Comparison of ENCODE assay signal across 8 mouse cellular contexts in genomic region chr2:174075673-174076432, GRCm38 (mm10). TPM values are rescaled to one million over a fixed set of nuclear protein-coding genes. Genes with fewer than 3 reads are reported as not detected.
DNase-seq lines count a peak whose midpoint lies in the region; ATAC-seq lines count a peak whose summit lies in the region.

TSS of gene Stx16 (plus strand) at chr2:174076308.

- peak; percentile 74 for ATAC-seq in inflammation-experienced regulatory T-cells, adult 6 months
- peak; percentile 87 for ATAC-seq in megakaryocyte-erythroid progenitor cell, adult 5-6 weeks (replicated peaks; ENCODE audit: low FRiP score, low TSS enrichment, poor library complexity, severe bottlenecking)

- intact Hi-C loops in gastrocnemius, postnatal 14 days (cut with DNase I; ENCODE audit: low total_unique reads): no loop called here
- intact Hi-C loops in left cerebral cortex, postnatal 10 days (cut with DNase I): loop anchor here (2.0 to 5.0 kb wide), 2 partner anchors 219 to 489 kb away; no protein-coding TSS in a partner anchor

- DNase-seq in adrenal gland, adult (ENCODE audit: inconsistent age in 2 of 2, low spot score in 1 of 2): peak; percentile 96 to 100
- DNase-seq in embryo, embryonic 10.5 days (ENCODE audit: low spot score): peak; percentile 94
- peak; percentile 93 for DNase-seq in gastrocnemius, postnatal 14 days
- DNase-seq in left cerebral cortex, postnatal 10 days (ENCODE audit: extremely low spot score in 1 of 2, low spot score in 2 of 2): peak; percentile 81 to 94
- DNase-seq in right cerebral cortex, postnatal 25 days: peak; percentile 90
- DNase-seq in urinary bladder, postnatal 4 days (ENCODE audit: low spot score in 2 of 2): peak; percentile 94 to 96

RNA-seq across cellular contexts. Expression of gene Stx16, which starts in this region (rescaled TPM):
- 10 to 100 TPM; 22.1 to 26.1 TPM for total RNA-seq in gastrocnemius, postnatal 14 days (2021)
- 10 to 100 TPM; 11.3 to 22.3 (median 19.4) TPM for polyA plus RNA-seq in inflammation-experienced regulatory T-cells, adult 6 months (2017; shearing (Covaris generic))
- 10 to 100 TPM; 36.0 to 37.3 TPM for total RNA-seq in left cerebral cortex, postnatal 10 days (2021)
- 29.5 and 37.2 TPM in 2 replicates for total RNA-seq in megakaryocyte-erythroid progenitor cell, adult 5-6 weeks (2014; fragmentation: Nextera tagmentation)
- total RNA-seq in megakaryocyte-erythroid progenitor cell, adult 5-6 weeks (2017): 25.0 and 32.9 TPM in 2 replicates

Comparison
In these comparisons a context has a peak if more than half of its experiments do, and no peak if none do; other contexts are left out.
1. Peak in every context shown above with its lines: DNase-seq and ATAC-seq.